Mouse (Mus musculus): ENCODE measurements around the gene Pvrig. TPM values are rescaled to one million over a fixed set of nuclear protein-coding genes. Genes with fewer than 3 reads are reported as not detected.
A peak's percentile ranks its signal among the peaks of the same experiment; 100 is the strongest.
"Not testable (repeated sequence)": the region's sequence is repeated elsewhere in the genome, so short reads cannot be mapped to it uniquely, and the experiment has no call there.

Pvrig gene
- polyA plus RNA-seq (2015; fragmentation: Nextera tagmentation; extraction: Ambion mirVana), result 0.18 and 0.47 TPM in 2 replicates

DNA sequence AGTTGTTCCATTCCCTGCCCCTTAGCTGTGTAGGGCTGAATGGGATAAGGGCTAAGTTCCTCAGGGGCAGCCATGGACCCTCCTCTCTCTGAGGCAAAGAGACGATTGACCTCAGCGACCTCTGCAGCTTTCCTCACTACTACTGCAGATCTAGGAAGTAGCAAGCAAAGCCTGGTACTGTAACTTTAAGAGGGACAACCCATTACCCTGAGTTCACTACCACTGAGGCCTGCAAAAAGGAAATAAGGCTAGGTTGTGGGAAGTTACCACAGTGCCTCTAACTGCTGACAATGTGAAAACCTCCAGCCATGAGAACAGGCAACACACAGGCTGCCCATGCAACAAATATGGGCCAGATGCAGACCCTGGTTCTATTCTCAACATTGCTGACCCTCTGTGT, at the start of gene Pvrig:
TSS of gene Pvrig (plus strand) at position 301 of the 400 bp plus-strand sequence.
- Histone ChIP-seq H3K36me3 (no peaks in the 10 kb centered on the region), H3K4me1 (replicated peaks) (no peaks in the 10 kb centered on the region), H3K9me3 (no peaks in the 10 kb centered on the region), H3K27ac (no peak within 1 kb of the TSS), H3K27me3 (replicated peaks) (no peaks in the 10 kb centered on the region), H3K4me2 (replicated peaks) (no peak within 1 kb of the TSS), H3K4me3 (replicated peaks) (no peak within 1 kb of the TSS), H3K9ac (no peak within 1 kb of the TSS)
- ATAC-seq, result no peak
- WGBS, result 84% methylated on average over 2 of the region's 2 CpGs

DNA sequence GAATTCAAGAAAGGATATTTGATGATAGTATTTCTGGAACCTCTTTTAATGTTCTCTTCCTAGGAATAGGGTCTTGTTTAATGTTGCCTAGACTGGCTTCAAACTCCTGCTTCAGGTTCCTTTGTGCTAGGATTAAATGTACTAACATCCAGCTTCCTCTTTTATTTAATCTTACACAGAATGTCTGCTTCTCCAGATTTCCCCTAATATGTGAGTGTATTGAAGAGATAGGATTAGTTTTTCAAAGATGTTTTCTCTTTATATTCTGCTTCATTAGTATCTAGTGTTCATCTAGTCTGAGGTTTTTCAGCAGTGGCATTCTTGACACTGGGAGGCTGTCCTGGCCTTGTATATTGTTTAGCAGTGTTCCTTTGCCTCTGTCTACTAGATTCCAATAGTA, 47.6 kb upstream of the Pvrig start:
- Histone ChIP-seq H3K9ac (no peak overlapping the region), H3K36me3 (no peaks in the 10 kb centered on the region), H3K4me1 (replicated peaks) (no peaks in the 10 kb centered on the region), H3K4me3 (replicated peaks) (no peak overlapping the region), H3K27ac (no peak overlapping the region), H3K4me2 (replicated peaks) (no peak overlapping the region), H3K9me3 (no peaks in the 10 kb centered on the region), H3K27me3 (replicated peaks) (no peaks in the 10 kb centered on the region)
- no peak for ATAC-seq

DNA sequence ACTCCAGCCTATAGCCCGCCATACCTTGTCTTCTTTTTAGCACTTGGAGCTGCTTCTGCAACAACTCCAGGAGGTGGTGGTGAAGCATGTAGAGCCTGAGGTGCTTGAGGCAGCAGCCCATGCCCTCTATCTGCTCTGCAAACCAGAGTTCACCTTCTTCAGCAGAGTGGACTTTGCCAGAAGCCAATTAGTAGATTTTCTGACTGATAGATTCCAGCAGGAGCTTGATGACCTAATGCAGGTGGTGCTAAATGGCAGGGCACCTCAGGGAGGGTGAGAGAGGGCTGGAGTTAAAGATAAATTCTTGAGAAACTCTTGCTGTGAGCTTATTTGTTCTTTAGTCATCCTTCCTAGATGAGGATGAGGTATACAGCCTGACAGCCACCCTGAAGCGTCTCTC, 42.1 kb upstream of the Pvrig start:
- H3K36me3 ChIP-seq, result no peaks in the 10 kb centered on the region
- peak; percentile 62 for ATAC-seq
- H3K4me1 ChIP-seq (replicated peaks), result no peaks in the 10 kb centered on the region
- H3K4me2 ChIP-seq (replicated peaks), result no peak overlapping the region
- no peak overlapping the region for H3K27ac ChIP-seq
- H3K9ac ChIP-seq, result no peak overlapping the region
- no peaks in the 10 kb centered on the region for H3K27me3 ChIP-seq (replicated peaks)
- WGBS, result 69% methylated on average over 2 of the region's 2 CpGs
- no peaks in the 10 kb centered on the region for H3K9me3 ChIP-seq
- H3K4me3 ChIP-seq (replicated peaks), result no peak overlapping the region

DNA sequence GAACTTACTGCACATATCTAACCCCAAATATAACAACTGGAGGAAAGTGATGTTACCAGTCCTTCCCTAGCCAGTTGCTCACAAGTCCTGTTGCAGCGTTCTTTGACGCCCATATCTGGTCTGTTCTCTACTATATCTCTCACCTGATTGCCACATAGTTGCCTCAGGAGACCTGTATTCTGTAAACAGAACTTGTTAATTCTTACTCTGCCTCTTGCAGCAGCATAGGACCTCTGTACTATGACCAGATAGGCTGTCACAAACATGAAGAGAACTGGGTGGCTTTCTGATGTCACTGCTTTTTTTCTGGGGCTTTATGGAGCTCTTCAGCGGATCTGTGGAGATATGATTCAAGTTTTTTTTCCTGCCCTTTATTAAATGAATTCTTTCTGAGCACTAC, 29.0 kb upstream of the Pvrig start:
- H3K9ac ChIP-seq, result no peak overlapping the region
- no peaks in the 10 kb centered on the region for H3K9me3 ChIP-seq
- H3K36me3 ChIP-seq, result no peaks in the 10 kb centered on the region
- H3K4me2 ChIP-seq (replicated peaks), result no peak overlapping the region
- 81% methylated on average over 3 of the region's 3 CpGs for WGBS
- no peak for ATAC-seq
- no peak overlapping the region for H3K4me3 ChIP-seq (replicated peaks)
- H3K27me3 ChIP-seq (replicated peaks), result no peaks in the 10 kb centered on the region
- no peaks in the 10 kb centered on the region for H3K4me1 ChIP-seq (replicated peaks)
- H3K27ac ChIP-seq, result no peak overlapping the region

DNA sequence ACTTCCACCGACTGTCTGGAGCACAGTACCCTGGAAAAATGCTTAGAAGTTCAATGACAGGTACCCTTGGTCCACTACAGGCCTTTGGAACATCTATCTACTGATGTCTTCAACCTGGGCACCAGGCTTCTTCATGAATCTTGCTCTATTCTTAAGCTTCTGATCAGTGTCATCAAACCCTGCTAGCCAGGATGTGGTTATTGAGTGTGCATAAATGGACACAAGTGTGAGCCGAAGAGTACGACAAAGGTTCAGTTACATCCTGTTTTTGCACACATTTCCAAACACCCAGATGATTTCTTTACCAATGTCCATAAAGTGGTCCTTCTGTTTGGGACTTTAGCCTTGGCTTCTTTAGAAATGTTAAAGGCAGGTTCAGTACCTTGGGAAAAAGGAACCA, 1.5 kb downstream of the Pvrig start:
- Histone ChIP-seq H3K4me2 (replicated peaks) (no peak overlapping the region), H3K27me3 (replicated peaks) (no peaks in the 10 kb centered on the region), H3K4me3 (replicated peaks) (no peak overlapping the region), H3K9me3 (no peaks in the 10 kb centered on the region), H3K27ac (no peak overlapping the region), H3K9ac (no peak overlapping the region), H3K36me3 (no peaks in the 10 kb centered on the region), H3K4me1 (replicated peaks) (no peaks in the 10 kb centered on the region)
- ATAC-seq, result no peak
- WGBS, result 88% methylated on average over 3 of the region's 3 CpGs

DNA sequence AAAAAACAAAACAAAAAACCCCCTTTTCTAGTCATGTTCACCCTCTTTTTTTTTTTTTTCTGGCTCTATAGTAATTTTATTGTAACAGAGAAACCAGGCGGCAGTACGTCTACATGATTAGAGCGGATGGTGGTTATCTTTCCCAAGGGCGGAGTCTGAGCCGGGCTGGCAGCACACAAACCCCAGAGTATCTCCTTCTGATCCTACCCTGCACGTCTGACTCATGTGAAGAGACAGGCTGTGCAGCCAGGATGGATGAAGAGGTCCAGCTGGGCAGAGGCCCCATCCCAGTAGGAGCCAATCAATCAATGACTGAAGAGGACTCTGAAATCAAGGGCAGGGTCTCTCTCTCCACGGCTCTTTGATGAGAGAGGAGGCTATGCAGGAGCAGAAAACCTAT, 21.4 kb downstream of the Pvrig start:
- H3K27me3 ChIP-seq (replicated peaks); H3K4me3 ChIP-seq (replicated peaks); H3K4me1 ChIP-seq (replicated peaks); H3K27ac ChIP-seq; H3K9ac ChIP-seq; H3K9me3 ChIP-seq; H3K36me3 ChIP-seq; ATAC-seq; H3K4me2 ChIP-seq (replicated peaks): not testable (repeated sequence)
- 77% methylated on average over 6 of the region's 7 CpGs for WGBS

DNA sequence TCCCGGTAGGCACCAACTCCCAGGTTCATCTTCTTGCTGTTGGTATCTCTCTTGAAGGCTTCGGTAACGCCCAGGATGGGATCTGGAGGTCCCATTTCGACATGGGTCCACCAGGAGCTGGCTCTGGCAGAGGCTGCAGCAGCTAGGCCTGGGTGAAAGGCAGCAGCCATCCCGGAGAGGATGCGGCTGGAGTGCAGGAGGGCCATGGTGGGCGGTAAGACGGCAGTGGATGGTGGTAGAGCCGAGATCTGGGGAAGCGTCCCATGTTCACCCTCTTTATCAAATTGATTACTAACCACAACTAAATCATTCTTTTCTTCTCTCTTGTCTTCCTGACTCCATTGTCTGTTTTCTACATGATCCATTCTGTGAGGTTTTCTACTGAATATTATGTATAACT, 23.6 kb downstream of the Pvrig start:
- not testable (repeated sequence) for H3K9ac ChIP-seq; H3K4me3 ChIP-seq (replicated peaks); H3K27ac ChIP-seq; H3K36me3 ChIP-seq; ATAC-seq; H3K27me3 ChIP-seq (replicated peaks); H3K4me1 ChIP-seq (replicated peaks); H3K9me3 ChIP-seq; H3K4me2 ChIP-seq (replicated peaks)
- 89% methylated on average over 10 of the region's 10 CpGs for WGBS

Other genes starting within 250 kb of the Pvrig start
- gene Zscan21, start 225.1 kb upstream of the Pvrig start, polyA plus RNA-seq (2015; fragmentation: Nextera tagmentation; extraction: Ambion mirVana), result 43.3 and 45.9 TPM in 2 replicates
- gene Zfp113, start 186.2 kb upstream of the Pvrig start, polyA plus RNA-seq (2015; fragmentation: Nextera tagmentation; extraction: Ambion mirVana), result 15.8 and 16.4 TPM in 2 replicates
- 276 and 300 TPM in 2 replicates for gene Cops6, start 180.9 kb upstream of the Pvrig start, polyA plus RNA-seq (2015; fragmentation: Nextera tagmentation; extraction: Ambion mirVana)
- gene Ap4m1, start 170.0 kb upstream of the Pvrig start, polyA plus RNA-seq (2015; fragmentation: Nextera tagmentation; extraction: Ambion mirVana), result 19.8 and 20.6 TPM in 2 replicates
- gene Mcm7, start 169.5 kb upstream of the Pvrig start, polyA plus RNA-seq (2015; fragmentation: Nextera tagmentation; extraction: Ambion mirVana), result 153 and 165 TPM in 2 replicates
- gene Taf6, start 154.5 kb upstream of the Pvrig start, polyA plus RNA-seq (2015; fragmentation: Nextera tagmentation; extraction: Ambion mirVana), result 67.8 and 70.0 TPM in 2 replicates
- gene Cnpy4, start 154.5 kb upstream of the Pvrig start, polyA plus RNA-seq (2015; fragmentation: Nextera tagmentation; extraction: Ambion mirVana), result 37.0 and 38.8 TPM in 2 replicates
- gene Mblac1, start 147.6 kb upstream of the Pvrig start, polyA plus RNA-seq (2015; fragmentation: Nextera tagmentation; extraction: Ambion mirVana), result 7.5 TPM in 2 replicates
- gene Nxpe5, start 116.1 kb upstream of the Pvrig start, polyA plus RNA-seq (2015; fragmentation: Nextera tagmentation; extraction: Ambion mirVana), result not detected in 2 replicates
- gene Lamtor4, start 86.5 kb upstream of the Pvrig start, polyA plus RNA-seq (2015; fragmentation: Nextera tagmentation; extraction: Ambion mirVana), result 80.6 and 90.1 TPM in 2 replicates
- gene BC037034, start 77.9 kb upstream of the Pvrig start, polyA plus RNA-seq (2015; fragmentation: Nextera tagmentation; extraction: Ambion mirVana), result 4.8 and 5.1 TPM in 2 replicates
- gene Gal3st4, start 69.1 kb upstream of the Pvrig start, polyA plus RNA-seq (2015; fragmentation: Nextera tagmentation; extraction: Ambion mirVana), result 1.0 and 1.4 TPM in 2 replicates
- not detected in 2 replicates for gene Gm43720, start 62.0 kb upstream of the Pvrig start, polyA plus RNA-seq (2015; fragmentation: Nextera tagmentation; extraction: Ambion mirVana)
- 13.7 and 15.2 TPM in 2 replicates for gene Gpc2, start 62.0 kb upstream of the Pvrig start, polyA plus RNA-seq (2015; fragmentation: Nextera tagmentation; extraction: Ambion mirVana)
- gene Stag3, start 61.7 kb upstream of the Pvrig start, polyA plus RNA-seq (2015; fragmentation: Nextera tagmentation; extraction: Ambion mirVana), result 2.0 and 2.9 TPM in 2 replicates
- 24.0 and 27.3 TPM in 2 replicates for gene Zfp157, start 99.5 kb downstream of the Pvrig start, polyA plus RNA-seq (2015; fragmentation: Nextera tagmentation; extraction: Ambion mirVana)
- gene 1700123K08Rik, start 222.8 kb downstream of the Pvrig start, polyA plus RNA-seq (2015; fragmentation: Nextera tagmentation; extraction: Ambion mirVana), result not detected in 2 replicates